Mouse (Mus musculus) liver, embryonic 14.5 days (tissue): ENCODE measurements around the gene Olfr578. TPM values are rescaled to one million over a fixed set of nuclear protein-coding genes. Genes with fewer than 3 reads are reported as not detected.
A peak's percentile ranks its signal among the peaks of the same experiment; 100 is the strongest.

Experiments used
- ATAC-seq: fragments of 200-750 bp; cut with Nextera tagmentation; 2 replicates; pipeline ENCODE4 v1.8.0; 2017; ENCODE audit warnings: moderate number of reproducible peaks, mild to moderate bottlenecking, moderate library complexity; ENCODE audit not compliant: insufficient read depth
- DNase-seq, 3 experiments: peaks; one replicate each; pipeline ENCODE4 v3.0.0-alpha.2; 2012 to 2013; ENCODE audit warnings: low read depth in 3 of 3, low spot score in 3 of 3
- H3K27ac ChIP-seq: fragments of 300-500 bp; sonication (generic); 2 replicates; pipeline ENCODE4 v1.5.1; 2014; ENCODE audit warnings: moderate library complexity, mild to moderate bottlenecking, control low read depth, inconsistent platforms
- H3K27me3 ChIP-seq: fragments of 300-500 bp; sonication (generic); 2 replicates; pipeline ENCODE4 v1.6.1; 2014; ENCODE audit warnings: mild to moderate bottlenecking, low read length, moderate library complexity; ENCODE audit not compliant: control insufficient read depth, insufficient read depth
- H3K36me3 ChIP-seq: fragments of 300-500 bp; sonication (generic); replicated peaks from 2 replicates; pipeline ENCODE4 v1.6.1; 2014; ENCODE audit warnings: low read depth; ENCODE audit not compliant: control insufficient read depth, insufficient read depth
- H3K4me1 ChIP-seq, 2 experiments: fragments of 200-500 bp in 1 of 2; fragments of 300-500 bp in 1 of 2; sonication (generic) in 1 of 2; replicated peaks; 2 replicates each; pipeline ENCODE4 v1.6.1; 2012 to 2014; ENCODE audit warnings: antibody characterized with exemption in 1 of 2, inconsistent platforms in 1 of 2, low read length in 1 of 2; ENCODE audit not compliant: control insufficient read depth in 2 of 2, insufficient read depth in 2 of 2
- H3K4me2 ChIP-seq: fragments of 300-500 bp; sonication (generic); 2 replicates; pipeline ENCODE4 v1.6.1; 2014; ENCODE audit warnings: low read depth, mild to moderate bottlenecking, control low read depth, moderate library complexity
- H3K4me3 ChIP-seq, 2 experiments: fragments of 200-500 bp in 1 of 2; fragments of 300-500 bp in 1 of 2; sonication (generic) in 1 of 2; 2 replicates each; pipeline ENCODE4 v1.5.1; 2012 to 2014; ENCODE audit warnings: low read depth in 2 of 2, low read length in 2 of 2, mild to moderate bottlenecking in 2 of 2, control low read depth in 1 of 2, inconsistent platforms in 1 of 2, moderate library complexity in 1 of 2; ENCODE audit not compliant: insufficient read depth in 1 of 2
- H3K9ac ChIP-seq: fragments of 300-500 bp; sonication (generic); replicated peaks from 2 replicates; pipeline ENCODE4 v1.6.1; 2014; ENCODE audit warnings: mild to moderate bottlenecking, control low read depth, moderate library complexity
- H3K9me3 ChIP-seq: fragments of 300-500 bp; sonication (generic); 2 replicates; pipeline ENCODE4 v1.6.1; 2016; ENCODE audit warnings: low read length, mixed read lengths; ENCODE audit not compliant: control insufficient read depth
- CTCF ChIP-seq: IDR thresholded peaks from 2 replicates; pipeline ENCODE4 v1.5.1; 2016; ENCODE audit warnings: antibody characterized with exemption, low read depth, control low read depth
- EP300 ChIP-seq: IDR thresholded peaks from 2 replicates; pipeline ENCODE4 v1.6.1; 2016; ENCODE audit warnings: antibody characterized with exemption, low read depth
- WGBS: fragments of 180-500 bp; shearing (Covaris S2); extraction: QIAGEN DNeasy Blood & Tissue Kit; methylation state at CpG from one replicate; pipeline ENCODE4 v1.1.7; 2014; ENCODE audit not compliant: insufficient replicate concordance; 5-methylcytosine and 5-hydroxymethylcytosine counted together
- polyA plus RNA-seq, 2 experiments: library from polyadenylated mRNA; depleted of rRNA in 1 of 2; stranded (reverse) in 1 of 2; unstranded in 1 of 2; fragments of >200 nt; fragmentation: Nextera tagmentation in 1 of 2; extraction: Ambion mirVana in 1 of 2; gene quantifications; 2 replicates each; pipeline versions ENCODE4 v1.2.1 to v1.2.3; 2012 to 2014

Gene Olfr578
- polyA plus RNA-seq, 2 experiments: not detected

DNA sequence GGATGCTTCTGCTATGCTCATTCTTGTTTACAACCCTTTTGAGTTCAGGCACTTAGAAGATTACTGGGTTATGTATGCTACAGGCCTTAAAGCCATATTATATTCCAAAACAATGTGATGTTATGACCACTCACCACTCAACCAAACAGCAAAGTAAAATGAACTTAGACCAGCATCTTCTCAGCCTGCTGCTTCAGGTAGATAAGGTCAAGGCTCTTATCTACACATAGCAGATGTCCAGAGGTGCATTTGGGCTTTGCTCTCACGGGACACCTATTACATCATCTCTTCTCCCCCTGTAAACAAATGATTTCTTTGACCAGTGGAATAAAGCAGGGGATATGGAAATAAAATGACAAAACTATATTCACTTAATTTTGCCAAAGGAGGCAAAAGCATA lies 30.5 kb downstream of the Olfr578 start, which contains the start of gene Olfr575:
TSS of gene Olfr575 (minus strand) at position 183 of the 400 bp plus-strand sequence.
- peak; percentile 94 for TF ChIP-seq EP300
- TF ChIP-seq CTCF: no peak
- DNase-seq (peak; percentile 61 to 73 (median 66)), ATAC-seq (peak; percentile 90)
- no peaks in the 10 kb centered on the region for H3K9me3 ChIP-seq
- H3K4me1 ChIP-seq: peaks cover 5% of the 10 kb centered on the region in 2 experiments
- no peak within 1 kb of the TSS for H3K9ac ChIP-seq
- no peaks in the 10 kb centered on the region for H3K36me3 ChIP-seq
- peak within 1 kb of the TSS; percentile 3; the same call in 1 of the 2 replicates for H3K4me2 ChIP-seq
- no peak within 1 kb of the TSS for H3K4me3 ChIP-seq
- no peaks in the 10 kb centered on the region for H3K27me3 ChIP-seq
- WGBS: 6% methylated on average over 1 of the region's 1 CpGs
- H3K27ac ChIP-seq: peak within 1 kb of the TSS; percentile 75

DNA sequence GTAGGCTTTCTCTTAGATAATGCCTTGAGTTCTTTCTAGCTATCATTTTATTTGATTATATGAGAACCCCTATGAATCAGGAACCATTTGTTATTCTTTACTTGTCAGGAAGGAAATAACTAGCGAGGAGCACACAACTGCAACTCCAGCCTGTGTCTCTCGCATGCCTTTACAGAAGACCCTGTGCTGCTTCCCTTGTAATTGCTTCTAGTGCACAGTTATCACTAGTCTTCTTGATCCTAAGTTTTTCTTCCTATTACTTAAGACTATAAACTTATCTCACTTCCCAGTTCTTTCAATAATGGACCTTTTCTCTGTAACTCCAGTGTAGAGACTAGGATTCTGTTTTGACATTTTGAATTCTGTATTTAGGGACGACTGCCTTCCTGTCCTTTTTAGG lies 31.0 kb downstream of the Olfr578 start:
- no peak for DNase-seq
- no peak for TF ChIP-seq CTCF
- no peak for TF ChIP-seq EP300
- peak; percentile 54; the same call in 1 of the 2 replicates for ATAC-seq

DNA sequence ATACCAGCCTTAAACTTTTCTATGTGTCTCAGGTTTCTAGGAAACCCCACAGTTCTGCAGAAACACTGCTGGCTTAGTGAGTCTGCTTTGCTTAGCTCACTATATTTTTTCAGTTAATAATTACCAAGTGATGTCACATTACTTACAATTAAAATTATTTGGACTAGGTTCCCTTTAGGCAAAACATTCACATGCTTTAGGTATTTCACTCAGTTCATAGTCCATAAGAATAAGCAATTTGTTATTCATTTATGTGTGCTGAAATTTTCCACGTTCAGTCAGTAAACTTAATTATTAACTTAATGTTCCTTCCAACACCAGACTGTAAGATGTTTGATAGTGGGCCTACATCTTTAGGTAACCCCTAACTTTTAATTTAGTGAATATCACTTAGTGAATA lies 38.4 kb downstream of the Olfr578 start:
- H3K9ac ChIP-seq: no peak overlapping the region
- no peaks in the 10 kb centered on the region for H3K36me3 ChIP-seq
- DNase-seq (no peak), ATAC-seq (no peak)
- no peak overlapping the region for H3K4me3 ChIP-seq
- TF ChIP-seq EP300 (no peak), CTCF (no peak)
- no peaks in the 10 kb centered on the region for H3K9me3 ChIP-seq
- H3K4me2 ChIP-seq: no peak overlapping the region
- 30% methylated on average over 1 of the region's 1 CpGs for WGBS
- no peaks in the 10 kb centered on the region for H3K4me1 ChIP-seq
- H3K27ac ChIP-seq: no peak overlapping the region
- no peaks in the 10 kb centered on the region for H3K27me3 ChIP-seq

More for the DNA sequence above, 31.0 kb downstream of the Olfr578 start:
- 35% methylated on average over 3 of the region's 3 CpGs for WGBS
- H3K9me3 ChIP-seq: no peaks in the 10 kb centered on the region
- no peaks in the 10 kb centered on the region for H3K36me3 ChIP-seq
- H3K4me3 ChIP-seq: no peak overlapping the region
- H3K4me1 ChIP-seq: peaks cover 5% of the 10 kb centered on the region in 2 experiments
- H3K4me2 ChIP-seq: peak overlapping the region; percentile 3; the same call in 1 of the 2 replicates
- H3K9ac ChIP-seq: no peak overlapping the region
- peak overlapping the region; percentile 75 for H3K27ac ChIP-seq
- H3K27me3 ChIP-seq: no peaks in the 10 kb centered on the region

DNA sequence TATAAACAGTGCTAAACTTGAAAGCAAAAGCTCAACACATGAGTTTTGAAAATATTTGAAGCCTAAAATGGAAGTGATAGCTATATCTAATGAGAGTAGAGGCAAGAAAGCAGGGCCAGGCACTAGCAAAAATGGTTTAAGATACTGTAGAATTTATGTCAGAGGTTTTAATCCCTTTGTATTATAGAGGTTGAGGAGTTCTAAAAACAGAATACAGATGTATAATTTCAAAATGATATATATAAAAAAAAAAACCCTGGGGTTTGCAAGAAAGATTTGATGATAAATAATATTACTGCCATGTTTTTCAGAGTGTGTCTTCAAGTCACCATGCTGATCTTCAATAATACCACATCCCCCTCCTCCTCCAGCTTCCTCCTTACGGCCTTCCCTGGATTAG lies 41.0 kb downstream of the Olfr578 start, which contains the start of gene Olfr574:
TSS of gene Olfr574 (plus strand) at position 301 of the 400 bp plus-strand sequence.
- DNase-seq: no peak
- TF ChIP-seq CTCF (no peak), EP300 (no peak)
- no peaks in the 10 kb centered on the region for H3K36me3 ChIP-seq
- no peak within 1 kb of the TSS for H3K27ac ChIP-seq
- H3K9ac ChIP-seq: no peak within 1 kb of the TSS
- WGBS: 63% methylated on average over 1 of the region's 1 CpGs
- no peaks in the 10 kb centered on the region for H3K9me3 ChIP-seq
- no peak for ATAC-seq
- H3K4me1 ChIP-seq: no peaks in the 10 kb centered on the region
- H3K4me2 ChIP-seq: no peak within 1 kb of the TSS
- no peaks in the 10 kb centered on the region for H3K27me3 ChIP-seq
- H3K4me3 ChIP-seq: no peak within 1 kb of the TSS

DNA sequence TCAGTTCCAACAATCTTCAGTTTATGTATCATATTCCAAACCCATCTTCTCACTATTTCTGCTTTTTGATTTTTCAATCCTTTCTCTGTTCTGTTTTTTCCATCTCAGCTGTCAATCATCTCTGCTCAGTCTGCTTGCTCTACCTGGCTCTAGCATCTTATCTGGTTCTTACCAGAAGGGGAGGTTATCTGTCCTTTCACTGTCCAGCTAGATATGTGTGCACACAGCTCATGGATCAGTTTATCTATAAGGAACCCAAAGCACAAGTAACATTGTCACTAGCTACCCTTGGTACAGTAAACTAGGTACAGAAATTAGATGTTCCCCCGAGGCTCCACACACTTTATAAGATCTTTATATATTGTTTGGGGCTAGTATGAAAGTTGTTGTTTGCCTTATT lies 45.7 kb downstream of the Olfr578 start:
- no peaks in the 10 kb centered on the region for H3K4me1 ChIP-seq
- TF ChIP-seq EP300 (peak; percentile 43; the same call in 1 of the 2 replicates), CTCF (no peak)
- H3K9me3 ChIP-seq: no peaks in the 10 kb centered on the region
- 43% methylated on average over 1 of the region's 1 CpGs for WGBS
- ATAC-seq (peak; percentile 85), DNase-seq (no peak)
- H3K36me3 ChIP-seq: no peaks in the 10 kb centered on the region
- no peak overlapping the region for H3K9ac ChIP-seq
- no peak overlapping the region for H3K27ac ChIP-seq
- H3K4me2 ChIP-seq: no peak overlapping the region
- no peak overlapping the region for H3K4me3 ChIP-seq
- no peaks in the 10 kb centered on the region for H3K27me3 ChIP-seq
